Mouse (Mus musculus) hindbrain, embryonic 11.5 days (tissue): Measurements from ENCODE around the gene Camta2. TPM values are rescaled to one million over a fixed set of nuclear protein-coding genes. Genes with fewer than 3 reads are reported as not detected.

Experiments
- ATAC-seq: fragments of 200-750 bp; cut with Nextera tagmentation; 2 replicates; pipeline ENCODE4 v1.8.0; 2017; ENCODE audit warnings: mild to moderate bottlenecking, moderate TSS enrichment, moderate library complexity; ENCODE audit not compliant: low FRiP score
- DNase-seq: peaks from one replicate; pipeline ENCODE4 v3.0.0-alpha.2; 2015; ENCODE audit warnings: low spot score
- H3K27ac ChIP-seq: fragments of 300-500 bp; sonication (generic); 2 replicates; pipeline ENCODE4 v1.5.1; 2014; ENCODE audit warnings: mild to moderate bottlenecking, low read depth, low read length
- H3K27me3 ChIP-seq: fragments of 300-500 bp; sonication (generic); 2 replicates; pipeline ENCODE4 v1.6.1; 2014; ENCODE audit warnings: mild to moderate bottlenecking, low read length, moderate library complexity, mixed read lengths; ENCODE audit not compliant: control insufficient read depth, insufficient read depth
- H3K36me3 ChIP-seq: fragments of 300-500 bp; sonication (generic); 2 replicates; pipeline ENCODE4 v1.6.1; 2014; ENCODE audit warnings: mild to moderate bottlenecking, low read length, moderate library complexity, mixed read lengths; ENCODE audit not compliant: control insufficient read depth, insufficient read depth
- H3K4me1 ChIP-seq: fragments of 300-500 bp; sonication (generic); replicated peaks from 2 replicates; pipeline ENCODE4 v1.6.1; 2014; ENCODE audit warnings: low read length, mixed read lengths; ENCODE audit not compliant: control insufficient read depth, insufficient read depth
- H3K4me2 ChIP-seq: fragments of 300-500 bp; sonication (generic); replicated peaks from 2 replicates; pipeline ENCODE4 v1.6.1; 2014; ENCODE audit warnings: mild to moderate bottlenecking, low read depth, low read length
- H3K4me3 ChIP-seq: fragments of 300-500 bp; sonication (generic); 2 replicates; pipeline ENCODE4 v1.5.1; 2014; ENCODE audit warnings: low read depth, low read length
- H3K9ac ChIP-seq: fragments of 300-500 bp; sonication (generic); 2 replicates; pipeline ENCODE4 v1.6.1; 2014; ENCODE audit warnings: low read depth, low read length
- H3K9me3 ChIP-seq: fragments of 300-500 bp; sonication (generic); 2 replicates; pipeline ENCODE4 v1.6.1; 2016; ENCODE audit warnings: low read length; ENCODE audit not compliant: control insufficient read depth
- WGBS: fragments of 180-500 bp; shearing (Covaris S2); extraction: QIAGEN DNeasy Blood & Tissue Kit; methylation state at CpG from one replicate; pipeline ENCODE4 v1.1.7; 2014; 5-methylcytosine and 5-hydroxymethylcytosine counted together
- polyA plus RNA-seq: library from polyadenylated mRNA; unstranded; fragments of >200 nt; fragmentation: Nextera tagmentation; extraction: Ambion mirVana; gene quantifications from 2 replicates; pipeline ENCODE4 v1.2.1, GENCODE M21; 2014

The Camta2 gene
- polyA plus RNA-seq, 1 experiment from 2014 or later, result 9.2 TPM

- Histone ChIP-seq H3K36me3 (no peaks in the 10 kb centered on the region; the same call in 1 of the 2 replicates), H3K27me3 (no peaks in the 10 kb centered on the region), H3K4me3 (peak overlapping the region; percentile 99; the same call in 1 of the 2 replicates), H3K4me1 (0 out of 2 replicates have a peak, but pooled peaks cover 12% of the 10 kb centered on the region), H3K9ac (peak overlapping the region; percentile 97), H3K4me2 (peak overlapping the region; percentile 84), H3K27ac (peak overlapping the region; percentile 96; the same call in 1 of the 2 replicates), H3K9me3 (no peaks in the 10 kb centered on the region)
- ATAC-seq, result no peak
- 3% methylated on average over 16 of the region's 16 CpGs for WGBS
- DNase-seq, result peak; percentile 58
Observed at GRCm38 (mm10) chr11:70656456-70656927, 31.4 kb downstream of the Camta2 start.

GRCm38 (mm10) chr11:70655571-70656455 is 32.1 kb downstream of the Camta2 start:
- DNase-seq (peak; percentile 74), ATAC-seq (peak; percentile 52)
- Histone ChIP-seq H3K4me2 (peak overlapping the region; percentile 84), H3K4me3 (peak overlapping the region; percentile 99), H3K9ac (peak overlapping the region; percentile 97), H3K27me3 (no peaks in the 10 kb centered on the region), H3K27ac (peak overlapping the region; percentile 96), H3K9me3 (no peaks in the 10 kb centered on the region), H3K36me3 (no peaks in the 10 kb centered on the region; the same call in 1 of the 2 replicates), H3K4me1 (0 out of 2 replicates have a peak, but pooled peaks cover 12% of the 10 kb centered on the region)
- WGBS, result under 1% methylated on average over 59 of the region's 61 CpGs

- WGBS, result under 1% methylated on average over 45 of the region's 48 CpGs
- peak; percentile 50 for ATAC-seq
- H3K4me1 ChIP-seq, result 0 out of 2 replicates have a peak, but pooled peaks cover 12% of the 10 kb centered on the region
Observed at GRCm38 (mm10) chr11:70654923-70655570, 32.9 kb downstream of the Camta2 start.

GRCm38 (mm10) chr11:70654198-70654922 is 33.5 kb downstream of the Camta2 start, which contains the start of gene Pfn1:
Gene Pfn1, minus strand, starts transcription at chr11:70654644.
- 0 out of 2 replicates have a peak, but pooled peaks cover 5% of the 10 kb centered on the region for H3K36me3 ChIP-seq
- peak within 1 kb of the TSS; percentile 96 for H3K27ac ChIP-seq
- WGBS, result under 1% methylated on average over 54 of the region's 61 CpGs
- peak; percentile 46 for ATAC-seq
- peak; percentile 82 for DNase-seq
- H3K9me3 ChIP-seq, result no peaks in the 10 kb centered on the region
- no peaks in the 10 kb centered on the region for H3K27me3 ChIP-seq
- 0 out of 2 replicates have a peak, but pooled peaks cover 12% of the 10 kb centered on the region for H3K4me1 ChIP-seq
- peak within 1 kb of the TSS; percentile 84 for H3K4me2 ChIP-seq
- H3K4me3 ChIP-seq, result peak within 1 kb of the TSS; percentile 99
- H3K9ac ChIP-seq, result peak within 1 kb of the TSS; percentile 97

More at GRCm38 (mm10) chr11:70654923-70655570, 32.9 kb downstream of the Camta2 start:
- peak overlapping the region; percentile 99 for H3K4me3 ChIP-seq
- peak overlapping the region; percentile 84 for H3K4me2 ChIP-seq
- peak overlapping the region; percentile 96 for H3K27ac ChIP-seq
- DNase-seq, result peak; percentile 88
- 0 out of 2 replicates have a peak, but pooled peaks cover 4% of the 10 kb centered on the region for H3K36me3 ChIP-seq
- H3K27me3 ChIP-seq, result no peaks in the 10 kb centered on the region
- H3K9ac ChIP-seq, result peak overlapping the region; percentile 97
- H3K9me3 ChIP-seq, result no peaks in the 10 kb centered on the region

- H3K4me1 ChIP-seq, result peaks cover 13% of the 10 kb centered on the region; the same call in 1 of the 2 replicates
Observed at GRCm38 (mm10) chr11:70653345-70654197, 34.3 kb downstream of the Camta2 start.

GRCm38 (mm10) chr11:70652884-70653344 is 35.0 kb downstream of the Camta2 start:
- H3K4me1 ChIP-seq, result peaks cover 17% of the 10 kb centered on the region
- 0 out of 2 replicates have a peak, but pooled peaks cover 7% of the 10 kb centered on the region for H3K36me3 ChIP-seq
- H3K27me3 ChIP-seq, result no peaks in the 10 kb centered on the region
- H3K4me2 ChIP-seq, result peak overlapping the region; percentile 84
- H3K9me3 ChIP-seq, result no peaks in the 10 kb centered on the region
- DNase-seq (no peak), ATAC-seq (no peak)
- H3K4me3 ChIP-seq, result peak overlapping the region; percentile 99
- peak overlapping the region; percentile 97 for H3K9ac ChIP-seq
- H3K27ac ChIP-seq, result no peak overlapping the region
- WGBS, result 63% methylated on average over 6 of the region's 6 CpGs

More at GRCm38 (mm10) chr11:70653345-70654197, 34.3 kb downstream of the Camta2 start:
- ATAC-seq, result peak; percentile 65
- Histone ChIP-seq H3K36me3 (0 out of 2 replicates have a peak, but pooled peaks cover 7% of the 10 kb centered on the region), H3K27ac (peak overlapping the region; percentile 96), H3K4me3 (peak overlapping the region; percentile 99), H3K9me3 (no peaks in the 10 kb centered on the region), H3K27me3 (no peaks in the 10 kb centered on the region), H3K4me2 (peak overlapping the region; percentile 84), H3K9ac (peak overlapping the region; percentile 97)
- WGBS, result under 1% methylated on average over 57 of the region's 63 CpGs
- peak; percentile 82 for DNase-seq

- Histone ChIP-seq H3K4me3 (peak overlapping the region; percentile 99), H3K9me3 (no peaks in the 10 kb centered on the region), H3K4me1 (peaks cover 17% of the 10 kb centered on the region), H3K27me3 (no peaks in the 10 kb centered on the region), H3K36me3 (0 out of 2 replicates have a peak, but pooled peaks cover 7% of the 10 kb centered on the region), H3K27ac (no peak overlapping the region), H3K9ac (no peak overlapping the region), H3K4me2 (peak overlapping the region; percentile 84)
- DNase-seq, result peak; percentile 31
- ATAC-seq, result no peak
- 68% methylated on average over 12 of the region's 12 CpGs for WGBS
Observed at GRCm38 (mm10) chr11:70652029-70652883, 35.6 kb downstream of the Camta2 start.
